8 mouse cellular contexts compared by ENCODE assay signal in genomic region chr12:85572047-85572475, GRCm38 (mm10). TPM values are rescaled to one million over a fixed set of nuclear protein-coding genes. Genes with fewer than 3 reads are reported as not detected.
DNase-seq lines count a peak whose midpoint lies in the region; ATAC-seq lines count a peak whose summit lies in the region.

No protein-coding gene starts in this region.

- H3K36me3 ChIP-seq in kidney, embryonic 15.5 days = no peaks in the 10 kb centered on the region
- no peaks in the 10 kb centered on the region for H3K36me3 ChIP-seq in liver, embryonic 11.5 days (ENCODE audit: control insufficient read depth, insufficient read depth, low read length)

- H3K9me3 ChIP-seq in kidney, embryonic 15.5 days (replicated peaks) = no peaks in the 10 kb centered on the region
- no peaks in the 10 kb centered on the region for H3K9me3 ChIP-seq in liver, embryonic 11.5 days (ENCODE audit: control insufficient read depth, low read length)

- H3K9ac ChIP-seq in kidney, embryonic 15.5 days = no peak overlapping the region
- no peak overlapping the region for H3K9ac ChIP-seq in liver, embryonic 11.5 days (ENCODE audit: low read depth, low read length)

- H3K4me2 ChIP-seq in kidney, embryonic 15.5 days = no peak overlapping the region
- 0 out of 2 replicates have a peak overlapping the region, but pooled peaks have one; percentile 20 for H3K4me2 ChIP-seq in liver, embryonic 11.5 days

- no peaks in the 10 kb centered on the region; the same call in 1 of the 2 replicates for H3K27me3 ChIP-seq in kidney, embryonic 15.5 days
- H3K27me3 ChIP-seq in liver, embryonic 11.5 days (replicated peaks; ENCODE audit: control insufficient read depth, insufficient read depth, low read length) = no peaks in the 10 kb centered on the region

- no peak overlapping the region for H3K27ac ChIP-seq in kidney, embryonic 15.5 days
- no peak overlapping the region for H3K27ac ChIP-seq in liver, embryonic 11.5 days (ENCODE audit: low read depth, low read length)

- WGBS in kidney, embryonic 15.5 days = 52% methylated on average over 10 of the region's 10 CpGs
- 32% methylated on average over 10 of the region's 10 CpGs for WGBS in liver, embryonic 11.5 days

- peak; percentile 31 for DNase-seq in kidney, adult 11 months
- DNase-seq in embryo, embryonic 10 days (ENCODE audit: low spot score) = peak; percentile 69
- peak; percentile 89 for DNase-seq in gastrocnemius, postnatal 25 days
- DNase-seq in hindlimb bud, embryonic 11.5 days (ENCODE audit: extremely low spot score, low read depth, low spot score) = peak; percentile 10
- DNase-seq in liver, embryonic 11.5 days (ENCODE audit: low spot score) = no peak
- DNase-seq in ovary, adult 18-20 months (ENCODE audit: low spot score) = peak; percentile 64
- DNase-seq in thymus, postnatal 0 days (ENCODE audit: low spot score) = no peak

- ATAC-seq in kidney, embryonic 15.5 days (replicated peaks; ENCODE audit: low FRiP score) = no peak
- ATAC-seq in liver, embryonic 11.5 days (replicated peaks; ENCODE audit: low FRiP score) = no peak

- H3K4me1 ChIP-seq in kidney, embryonic 15.5 days = 0 out of 2 replicates have a peak, but pooled peaks cover 7% of the 10 kb centered on the region
- H3K4me1 ChIP-seq in liver, embryonic 11.5 days (replicated peaks; ENCODE audit: control insufficient read depth, insufficient read depth, low read length) = no peaks in the 10 kb centered on the region

- H3K4me3 ChIP-seq in kidney, embryonic 15.5 days (replicated peaks) = no peak overlapping the region
- H3K4me3 ChIP-seq in liver, embryonic 11.5 days (ENCODE audit: low read depth, low read length) = no peak overlapping the region

RNA-seq across cellular contexts. Expression of gene Jdp2, which starts 26.8 kb away (rescaled TPM):
- 0.41 and 0.61 TPM in 2 replicates for polyA plus RNA-seq in kidney, embryonic 15.5 days (2015; fragmentation: Nextera tagmentation; extraction: Ambion mirVana)
- total RNA-seq in gastrocnemius, postnatal 25 days (2021) = 1 to 10 TPM; 5.4 to 6.8 TPM
- polyA plus RNA-seq in liver, embryonic 11.5 days (2014; fragmentation: Nextera tagmentation; extraction: Ambion mirVana) = 0.21 and 0.59 TPM in 2 replicates
- 0.34 and 0.57 TPM in 2 replicates for polyA plus RNA-seq in thymus, postnatal 0 days (2015; fragmentation: Nextera tagmentation; extraction: Ambion mirVana)

Comparison
In these comparisons a context has a peak if more than half of its experiments do, and no peak if none do; other contexts are left out.
1. DNase-seq: peak in kidney, adult 11 months (single experiment), embryo, embryonic 10 days (single experiment), gastrocnemius, postnatal 25 days (single experiment), hindlimb bud, embryonic 11.5 days (single experiment) and ovary, adult 18-20 months (single experiment); none in liver, embryonic 11.5 days (single experiment) and thymus, postnatal 0 days (single experiment).